Mouse (Mus musculus) monocyte, adult 2 months (primary cell): ENCODE data around the gene BC048679.

Experiments
- DNase-seq, 2 experiments: peaks; one replicate each; pipeline ENCODE4 v3.0.0; 2022; ENCODE audit warnings: low spot score in 2 of 2, low read depth in 1 of 2

BC048679 gene

GRCm38 (mm10) chr7:81498181-81498580 is at the start of gene BC048679:
TSS of gene BC048679 (minus strand) at chr7:81498281.
- no peak for DNase-seq

- DNase-seq = no peak
Measured at GRCm38 (mm10) chr7:81542934-81543333, 44.9 kb upstream of the BC048679 start.

- no peak for DNase-seq
Measured at GRCm38 (mm10) chr7:81541924-81542524, 43.9 kb upstream of the BC048679 start.

- DNase-seq = no peak
Measured at GRCm38 (mm10) chr7:81540999-81541398, 42.9 kb upstream of the BC048679 start.

- DNase-seq = no peak
Measured at GRCm38 (mm10) chr7:81539565-81539964, 41.5 kb upstream of the BC048679 start.

- DNase-seq = no peak
Measured at GRCm38 (mm10) chr7:81538070-81538675, 40.1 kb upstream of the BC048679 start.

GRCm38 (mm10) chr7:81536478-81536877 is 38.4 kb upstream of the BC048679 start:
- no peak for DNase-seq

- DNase-seq = no peak
Measured at GRCm38 (mm10) chr7:81531462-81531861, 33.4 kb upstream of the BC048679 start.

- no peak for DNase-seq
Measured at GRCm38 (mm10) chr7:81528918-81529317, 30.8 kb upstream of the BC048679 start.

- no peak for DNase-seq
Measured at GRCm38 (mm10) chr7:81523663-81524017, 25.6 kb upstream of the BC048679 start.

- DNase-seq = peak; percentile 41 to 70
Measured at GRCm38 (mm10) chr7:81523008-81523662, 25.1 kb upstream of the BC048679 start.

GRCm38 (mm10) chr7:81516154-81517030 is 18.3 kb upstream of the BC048679 start:
- no peak for DNase-seq

- DNase-seq = no peak
Measured at GRCm38 (mm10) chr7:81514906-81515590, 17.0 kb upstream of the BC048679 start.

- DNase-seq = no peak
Measured at GRCm38 (mm10) chr7:81501050-81501449, 3.0 kb upstream of the BC048679 start.

GRCm38 (mm10) chr7:81497171-81497570 is 910 bp downstream of the BC048679 start:
- DNase-seq = no peak

- no peak for DNase-seq
Measured at GRCm38 (mm10) chr7:81493331-81494021, 4.6 kb downstream of the BC048679 start, which contains the start of gene Ap3b2. TSS of gene Ap3b2 (minus strand) at chr7:81493925.

GRCm38 (mm10) chr7:81492628-81493027 is 5.5 kb downstream of the BC048679 start:
- no peak for DNase-seq

- DNase-seq = no peak
Measured at GRCm38 (mm10) chr7:81489649-81490048, 8.4 kb downstream of the BC048679 start.

GRCm38 (mm10) chr7:81480800-81481199 is 17.3 kb downstream of the BC048679 start:
- DNase-seq = no peak

- DNase-seq = no peak
Measured at GRCm38 (mm10) chr7:81479531-81480090, 18.5 kb downstream of the BC048679 start.
